ENCODE assay signal across 28 mouse cellular contexts in the genomic region with DNA sequence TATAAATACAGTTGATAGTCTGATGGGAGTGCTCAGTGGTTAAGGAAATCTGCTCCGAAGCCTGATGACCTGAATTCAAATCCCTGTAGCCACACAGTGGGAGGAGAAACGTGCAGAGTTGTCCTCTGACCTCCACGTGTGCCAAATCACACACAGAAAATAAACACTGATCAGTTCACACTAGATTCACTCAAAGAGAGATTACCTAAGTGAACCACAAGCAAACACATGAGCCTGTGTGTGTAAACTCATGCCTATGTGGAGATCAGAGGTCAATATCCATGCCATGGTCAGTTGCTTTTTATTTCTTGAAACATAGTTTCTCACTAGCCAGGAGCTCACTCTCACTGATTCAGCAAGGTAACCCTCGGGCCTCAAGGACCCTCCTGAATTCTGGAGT. TPM values are rescaled to one million over a fixed set of nuclear protein-coding genes. Genes with fewer than 3 reads are reported as not detected.
DNase-seq lines count a peak whose midpoint lies in the region; ATAC-seq and TF ChIP-seq lines count a peak whose summit lies in the region.
"Had no signal": no experiment of that assay in that cellular context is flagged by ENCODE, and none has a peak within 500 bp of the region (broad histone marks: within the 10 kb centered on the region; RNA-seq: fewer than 3 reads in every experiment).

No protein-coding gene starts in this region.

- no peak for DNase-seq in heart, adult 18-20 months
- DNase-seq in heart, postnatal 14 days = no peak
- DNase-seq in liver = no peak
- no peak for DNase-seq in liver, postnatal 0 days
- DNase-seq in embryo, embryonic 11 days = no peak
- DNase-seq: adrenal gland, adult 8-10 months; adrenal gland, postnatal 14 days; adrenal gland, postnatal 36 days; B cell, adult 2 months; cerebellum, adult 11-12 months; cerebellum, adult 2 months; cerebellum, adult 9-10 months; cerebellum, postnatal 10 days; cerebellum, postnatal 25 days had no signal

- H3K27me3 ChIP-seq in heart, embryonic 11.5 days (ENCODE audit: control insufficient read depth, insufficient read depth, low read length) = no peaks in the 10 kb centered on the region
- no peaks in the 10 kb centered on the region for H3K27me3 ChIP-seq in heart, embryonic 13.5 days (replicated peaks)
- peaks cover 4% of the 10 kb centered on the region for H3K27me3 ChIP-seq in liver, embryonic 12.5 days (replicated peaks)
- H3K27me3 ChIP-seq in liver, postnatal 0 days (ENCODE audit: insufficient read depth, low read length) = no peaks in the 10 kb centered on the region
- H3K27me3 ChIP-seq: CH12.LX; embryonic facial prominence, embryonic 13.5 days; embryonic facial prominence, embryonic 15.5 days; forebrain, embryonic 12.5 days; Patski had no signal

- H3K4me2 ChIP-seq in heart, embryonic 11.5 days = no peak overlapping the region
- H3K4me2 ChIP-seq in heart, embryonic 13.5 days = no peak overlapping the region
- H3K4me2 ChIP-seq in liver, embryonic 12.5 days = no peak overlapping the region; the same call in 1 of the 2 replicates
- H3K4me2 ChIP-seq in liver, postnatal 0 days (ENCODE audit: low read depth, low read length) = no peak overlapping the region
- H3K4me2 ChIP-seq: embryonic facial prominence, embryonic 13.5 days; embryonic facial prominence, embryonic 15.5 days; forebrain, embryonic 12.5 days had no signal

- TF ChIP-seq CTCF in liver, postnatal 0 days (IDR thresholded peaks at IDR 0.05; ENCODE audit: low read depth) = no peak

- H3K9ac ChIP-seq in heart, embryonic 11.5 days (ENCODE audit: low read depth, low read length) = no peak overlapping the region
- no peak overlapping the region for H3K9ac ChIP-seq in heart, embryonic 13.5 days
- no peak overlapping the region for H3K9ac ChIP-seq in liver, embryonic 12.5 days
- H3K9ac ChIP-seq in liver, postnatal 0 days (replicated peaks) = no peak overlapping the region
- H3K9ac ChIP-seq: embryonic facial prominence, embryonic 13.5 days; embryonic facial prominence, embryonic 15.5 days; forebrain, embryonic 12.5 days had no signal

- WGBS in heart, embryonic 11.5 days (ENCODE audit: insufficient replicate concordance) = 72% methylated on average over 4 of the region's 4 CpGs
- WGBS in heart, embryonic 13.5 days = 77% methylated on average over 4 of the region's 4 CpGs
- 65% methylated on average over 4 of the region's 4 CpGs for WGBS in liver, embryonic 12.5 days (ENCODE audit: insufficient replicate concordance)
- 63% methylated on average over 4 of the region's 4 CpGs for WGBS in liver, postnatal 0 days (ENCODE audit: insufficient replicate concordance)

- H3K4me1 ChIP-seq in heart, embryonic 11.5 days (ENCODE audit: control insufficient read depth, insufficient read depth, low read length) = peaks cover 24% of the 10 kb centered on the region
- peaks cover 42% of the 10 kb centered on the region for H3K4me1 ChIP-seq in heart, embryonic 13.5 days
- H3K4me1 ChIP-seq in liver, embryonic 12.5 days = peaks cover 27% of the 10 kb centered on the region
- no peaks in the 10 kb centered on the region for H3K4me1 ChIP-seq in liver, postnatal 0 days (ENCODE audit: insufficient read depth)
- H3K4me1 ChIP-seq: forebrain, embryonic 10.5 days; forebrain, embryonic 12.5 days had no signal

- H3K36me3 ChIP-seq in heart, embryonic 11.5 days (ENCODE audit: control insufficient read depth, insufficient read depth, low read length) = no peaks in the 10 kb centered on the region
- 0 out of 2 replicates have a peak, but pooled peaks cover 10% of the 10 kb centered on the region for H3K36me3 ChIP-seq in heart, embryonic 13.5 days
- H3K36me3 ChIP-seq in liver, embryonic 12.5 days = no peaks in the 10 kb centered on the region
- no peaks in the 10 kb centered on the region for H3K36me3 ChIP-seq in liver, postnatal 0 days (replicated peaks; ENCODE audit: insufficient read depth, low read length)
- H3K36me3 ChIP-seq: embryonic facial prominence, embryonic 13.5 days; embryonic facial prominence, embryonic 15.5 days; forebrain, embryonic 10.5 days; forebrain, embryonic 12.5 days; G1E had no signal

- 0 out of 2 replicates have a peak overlapping the region, but pooled peaks have one; percentile 25 for H3K27ac ChIP-seq in heart, embryonic 11.5 days (ENCODE audit: low read depth, low read length)
- peak overlapping the region; percentile 58; the same call in 1 of the 2 replicates for H3K27ac ChIP-seq in heart, embryonic 13.5 days (replicated peaks)
- H3K27ac ChIP-seq in liver, embryonic 12.5 days = peak overlapping the region; percentile 81
- H3K27ac ChIP-seq in liver, postnatal 0 days (ENCODE audit: low read depth) = no peak overlapping the region
- H3K27ac ChIP-seq: embryonic facial prominence, embryonic 13.5 days; embryonic facial prominence, embryonic 15.5 days; forebrain, embryonic 10.5 days; forebrain, embryonic 12.5 days had no signal

- no peak for TF ChIP-seq EP300 in liver, postnatal 0 days (IDR thresholded peaks at IDR 0.05; ENCODE audit: low read depth)

- intact Hi-C loops in heart, postnatal 14 days (cut with DNase I) = no loop called here

- H3K9me3 ChIP-seq in heart, embryonic 11.5 days (replicated peaks; ENCODE audit: control insufficient read depth, low read length) = no peaks in the 10 kb centered on the region
- no peaks in the 10 kb centered on the region for H3K9me3 ChIP-seq in heart, embryonic 13.5 days
- H3K9me3 ChIP-seq in liver, embryonic 12.5 days (replicated peaks) = no peaks in the 10 kb centered on the region
- H3K9me3 ChIP-seq in liver, postnatal 0 days (ENCODE audit: low read length) = no peaks in the 10 kb centered on the region
- H3K9me3 ChIP-seq: embryonic facial prominence, embryonic 13.5 days; embryonic facial prominence, embryonic 15.5 days; forebrain, embryonic 10.5 days; forebrain, embryonic 12.5 days; G1E had no signal

- no peak overlapping the region for H3K4me3 ChIP-seq in heart, embryonic 11.5 days (ENCODE audit: low read depth, low read length)
- H3K4me3 ChIP-seq in heart, embryonic 13.5 days = no peak overlapping the region
- H3K4me3 ChIP-seq in liver, embryonic 12.5 days = no peak overlapping the region
- no peak overlapping the region for H3K4me3 ChIP-seq in liver, postnatal 0 days (ENCODE audit: low read depth, low read length)
- H3K4me3 ChIP-seq: embryonic facial prominence, embryonic 13.5 days; embryonic facial prominence, embryonic 15.5 days; forebrain, embryonic 10.5 days; forebrain, embryonic 12.5 days had no signal

- ATAC-seq in heart, embryonic 11.5 days (replicated peaks; ENCODE audit: insufficient number of reproducible peaks, low FRiP score, low TSS enrichment) = no peak
- no peak for ATAC-seq in heart, embryonic 13.5 days (ENCODE audit: extremely low read depth, insufficient number of reproducible peaks, low FRiP score, low TSS enrichment)
- no peak for ATAC-seq in liver, embryonic 12.5 days
- ATAC-seq in liver, postnatal 0 days = peak; percentile 63
- ATAC-seq: activated CD4-positive, CD25-positive, alpha-beta regulatory T cell, adult 4 months; CD4-positive, CD25-positive, alpha-beta regulatory T cell, adult 4 months; forebrain, embryonic 14.5 days; Patski had no signal

RNA-seq across cellular contexts. Expression of a gene that starts 9.5 kb away (rescaled TPM):
- 0.37 and 0.39 TPM in 2 replicates for polyA plus RNA-seq in heart, embryonic 11.5 days (2014; fragmentation: Nextera tagmentation; extraction: Ambion mirVana)
- total RNA-seq in heart, adult 18-20 months (2021) = under 1 TPM in 1 of 2 experiments, not detected in 1; 0.15 TPM
- 0.12 and 0.17 TPM in 2 replicates for polyA plus RNA-seq in heart, embryonic 13.5 days (2015; fragmentation: Nextera tagmentation; extraction: Ambion mirVana)
- total RNA-seq in heart, postnatal 14 days (2021) = under 1 TPM; 0.17 to 0.22 TPM
- polyA plus RNA-seq in liver, embryonic 12.5 days (2016; fragmentation: Nextera tagmentation; extraction: Ambion mirVana) = 0.05 TPM in 1 of 2 replicates, not detected in the other
- polyA plus RNA-seq in liver, postnatal 0 days (2015; fragmentation: Nextera tagmentation; extraction: Ambion mirVana) = not detected in 2 replicates
- total RNA-seq: CH12.LX had no signal
- polyA plus RNA-seq: activated CD4-positive, CD25-positive, alpha-beta regulatory T cell, adult 4 months; CD4-positive, CD25-positive, alpha-beta regulatory T cell, adult 4 months; erythroblast, embryonic 14.5 days; G1E had no signal

RNA-seq across cellular contexts. Expression of a gene that starts 30.5 kb away (rescaled TPM):
- polyA plus RNA-seq in heart, embryonic 11.5 days (2014; fragmentation: Nextera tagmentation; extraction: Ambion mirVana) = 7.5 and 10.0 TPM in 2 replicates
- 1 to 10 TPM; 1.4 to 2.1 TPM for total RNA-seq in heart, adult 18-20 months (2021)
- 9.6 and 10.7 TPM in 2 replicates for polyA plus RNA-seq in heart, embryonic 13.5 days (2015; fragmentation: Nextera tagmentation; extraction: Ambion mirVana)
- 1 to 10 TPM; 2.8 to 3.7 TPM for total RNA-seq in heart, postnatal 14 days (2021)
- polyA plus RNA-seq in liver, embryonic 12.5 days (2016; fragmentation: Nextera tagmentation; extraction: Ambion mirVana) = 0.43 and 0.54 TPM in 2 replicates
- polyA plus RNA-seq in liver, postnatal 0 days (2015; fragmentation: Nextera tagmentation; extraction: Ambion mirVana) = 0.05 TPM in 1 of 2 replicates, not detected in the other
- total RNA-seq: CH12.LX had no signal
- polyA plus RNA-seq: activated CD4-positive, CD25-positive, alpha-beta regulatory T cell, adult 4 months; CD4-positive, CD25-positive, alpha-beta regulatory T cell, adult 4 months; G1E had no signal

RNA-seq across cellular contexts. Expression of a gene that starts 56.6 kb away (rescaled TPM):
- 6.4 and 8.1 TPM in 2 replicates for polyA plus RNA-seq in heart, embryonic 11.5 days (2014; fragmentation: Nextera tagmentation; extraction: Ambion mirVana)
- total RNA-seq in heart, adult 18-20 months (2021) = 1 to 10 TPM; 5.0 to 6.0 TPM
- 6.9 and 7.4 TPM in 2 replicates for polyA plus RNA-seq in heart, embryonic 13.5 days (2015; fragmentation: Nextera tagmentation; extraction: Ambion mirVana)
- total RNA-seq in heart, postnatal 14 days (2021) = 1 to 10 TPM; 5.9 to 8.7 TPM
- polyA plus RNA-seq in liver, embryonic 12.5 days (2016; fragmentation: Nextera tagmentation; extraction: Ambion mirVana) = 6.8 and 7.4 TPM in 2 replicates
- 2.8 and 4.0 TPM in 2 replicates for polyA plus RNA-seq in liver, postnatal 0 days (2015; fragmentation: Nextera tagmentation; extraction: Ambion mirVana)
